Mouse (Mus musculus): ENCODE measurements around the gene Pwp2. TPM values are rescaled to one million over a fixed set of nuclear protein-coding genes. Genes with fewer than 3 reads are reported as not detected.
"Not testable (repeated sequence)": the region's sequence is repeated elsewhere in the genome, so short reads cannot be mapped to it uniquely, and the experiment has no call there.

Pwp2 gene
- total and polyA plus RNA-seq, 2 experiments from 2014 or later: 16.4 to 30.0 TPM

DNA sequence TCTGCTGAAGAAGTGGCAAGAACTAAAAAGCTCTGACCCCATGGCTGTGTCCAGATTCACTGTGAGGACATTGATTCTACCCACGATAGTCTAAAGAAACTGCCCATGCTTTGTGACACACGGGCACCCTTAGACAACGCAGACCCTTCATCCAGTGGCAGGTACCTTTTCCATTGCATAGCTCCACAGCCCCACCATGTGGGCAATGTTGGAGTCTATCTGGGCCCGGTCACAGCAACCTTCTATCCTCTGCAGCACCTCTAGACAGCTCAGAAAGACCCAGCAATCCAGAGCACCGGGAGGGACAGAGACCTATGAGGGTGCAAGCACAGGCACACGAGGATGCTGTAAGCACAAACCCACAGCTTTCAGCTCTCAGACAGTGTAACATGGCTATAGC lies 26.4 kb upstream of the Pwp2 start:
- Histone ChIP-seq H3K27me3 (ENCODE audit: insufficient read depth, low read length) (no peaks in the 10 kb centered on the region), H3K36me3 (ENCODE audit: insufficient read depth) (peaks cover 80% of the 10 kb centered on the region), H3K9ac (no peak overlapping the region), H3K4me1 (ENCODE audit: insufficient read depth) (no peaks in the 10 kb centered on the region), H3K4me2 (ENCODE audit: low read depth) (no peak overlapping the region), H3K4me3 (ENCODE audit: low read depth, low read length) (no peak overlapping the region), H3K27ac (ENCODE audit: low read depth, low read length) (no peak overlapping the region), H3K9me3 (ENCODE audit: low read length) (no peaks in the 10 kb centered on the region)
- TF ChIP-seq CTCF (IDR thresholded peaks at IDR 0.05; ENCODE audit: low read depth): peak; percentile 60
- peak; percentile 3 for DNase-seq
- ATAC-seq: no peak; the same call in 1 of the 2 replicates
- WGBS: 64% methylated on average over 6 of the region's 6 CpGs

DNA sequence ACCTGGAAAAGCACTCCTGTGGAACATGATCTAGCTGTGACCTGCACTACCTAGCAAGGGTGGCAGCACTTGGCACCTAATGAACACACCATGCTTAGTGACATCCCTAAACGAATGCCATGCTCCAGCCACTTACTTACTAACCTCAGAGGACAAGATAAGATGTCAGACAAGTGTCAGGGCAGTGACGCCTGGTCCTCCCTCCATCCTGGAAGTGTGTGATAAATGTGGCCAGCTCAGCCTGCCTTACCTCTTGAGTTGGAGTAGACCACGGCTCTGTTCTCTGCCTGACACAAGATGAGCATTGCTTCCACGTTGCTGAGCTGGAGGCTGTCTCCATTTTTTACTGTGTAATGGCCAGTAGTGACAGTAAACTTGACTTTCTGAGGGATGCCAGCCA lies 16.2 kb upstream of the Pwp2 start:
- no peak overlapping the region for H3K4me2 ChIP-seq (ENCODE audit: low read depth)
- WGBS: 93% methylated on average over 4 of the region's 4 CpGs
- H3K36me3 ChIP-seq (ENCODE audit: insufficient read depth): peaks cover 85% of the 10 kb centered on the region
- H3K27me3 ChIP-seq (ENCODE audit: insufficient read depth, low read length): no peaks in the 10 kb centered on the region
- H3K4me3 ChIP-seq (ENCODE audit: low read depth, low read length): no peak overlapping the region
- DNase-seq: no peak
- no peak overlapping the region for H3K27ac ChIP-seq (ENCODE audit: low read depth, low read length)
- TF ChIP-seq CTCF (IDR thresholded peaks at IDR 0.05; ENCODE audit: low read depth): no peak
- no peak for ATAC-seq
- H3K9me3 ChIP-seq (ENCODE audit: low read length): no peaks in the 10 kb centered on the region
- no peak overlapping the region for H3K9ac ChIP-seq
- no peaks in the 10 kb centered on the region for H3K4me1 ChIP-seq (ENCODE audit: insufficient read depth)

DNA sequence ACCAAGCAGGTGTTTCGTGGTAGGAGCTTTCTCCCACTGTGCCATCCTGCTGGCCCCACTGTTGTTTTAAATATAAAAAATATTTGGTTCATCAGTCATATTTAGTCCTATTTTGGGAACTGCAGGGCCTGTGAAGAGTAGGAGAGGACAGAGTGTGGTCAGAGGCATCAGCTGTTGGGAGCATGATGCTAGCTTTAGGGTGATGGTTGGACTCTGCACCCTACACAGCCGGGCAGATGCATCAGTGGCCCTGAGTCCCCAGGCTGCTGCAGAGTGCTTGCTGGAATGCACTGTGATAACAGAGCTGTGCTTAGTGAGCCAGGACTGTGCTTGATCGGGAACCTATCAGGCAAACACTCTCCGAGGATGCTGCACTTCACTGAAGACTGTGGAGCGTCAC lies 8.0 kb upstream of the Pwp2 start:
- 95% methylated on average over 5 of the region's 5 CpGs for WGBS
- Histone ChIP-seq H3K9ac (no peak overlapping the region), H3K9me3 (ENCODE audit: low read length) (no peaks in the 10 kb centered on the region), H3K4me3 (ENCODE audit: low read depth, low read length) (no peak overlapping the region), H3K36me3 (ENCODE audit: insufficient read depth) (peaks cover 90% of the 10 kb centered on the region), H3K27ac (ENCODE audit: low read depth, low read length) (no peak overlapping the region), H3K27me3 (ENCODE audit: insufficient read depth, low read length) (no peaks in the 10 kb centered on the region), H3K4me2 (ENCODE audit: low read depth) (no peak overlapping the region), H3K4me1 (ENCODE audit: insufficient read depth) (no peaks in the 10 kb centered on the region)
- TF ChIP-seq CTCF (IDR thresholded peaks at IDR 0.05; ENCODE audit: low read depth): no peak
- ATAC-seq (no peak), DNase-seq (no peak)

- not testable (repeated sequence) for H3K27me3 ChIP-seq (ENCODE audit: insufficient read depth, low read length); H3K4me3 ChIP-seq (ENCODE audit: low read depth, low read length); DNase-seq; H3K27ac ChIP-seq (ENCODE audit: low read depth, low read length); H3K4me1 ChIP-seq (ENCODE audit: insufficient read depth); H3K9me3 ChIP-seq (ENCODE audit: low read length); H3K9ac ChIP-seq; ATAC-seq; H3K4me2 ChIP-seq (ENCODE audit: low read depth)
- WGBS: 94% methylated on average over 4 of the region's 4 CpGs
- H3K36me3 ChIP-seq (ENCODE audit: insufficient read depth): peaks cover 47% of the 10 kb centered on the region
Measured at GRCm38 (mm10) chr10:78186076-78186475, 1.1 kb upstream of the Pwp2 start.

- peaks cover 5% of the 10 kb centered on the region for H3K4me1 ChIP-seq (ENCODE audit: insufficient read depth)
- peak overlapping the region; percentile 69 for H3K4me3 ChIP-seq (ENCODE audit: low read depth, low read length)
- H3K27me3 ChIP-seq (ENCODE audit: insufficient read depth, low read length): no peaks in the 10 kb centered on the region
- H3K27ac ChIP-seq (ENCODE audit: low read depth, low read length): peak overlapping the region; percentile 62
- H3K4me2 ChIP-seq (ENCODE audit: low read depth): peak overlapping the region; percentile 95
- no peak for TF ChIP-seq CTCF (IDR thresholded peaks at IDR 0.05; ENCODE audit: low read depth)
- 19% methylated on average over 9 of the region's 9 CpGs for WGBS
- H3K9me3 ChIP-seq (ENCODE audit: low read length): no peaks in the 10 kb centered on the region
- H3K9ac ChIP-seq: peak overlapping the region; percentile 63; the same call in 1 of the 2 replicates
- DNase-seq: no peak
- peaks cover 47% of the 10 kb centered on the region for H3K36me3 ChIP-seq (ENCODE audit: insufficient read depth)
- peak; percentile 19 for ATAC-seq
Measured at GRCm38 (mm10) chr10:78185381-78185725, 404 bp upstream of the Pwp2 start.

DNA sequence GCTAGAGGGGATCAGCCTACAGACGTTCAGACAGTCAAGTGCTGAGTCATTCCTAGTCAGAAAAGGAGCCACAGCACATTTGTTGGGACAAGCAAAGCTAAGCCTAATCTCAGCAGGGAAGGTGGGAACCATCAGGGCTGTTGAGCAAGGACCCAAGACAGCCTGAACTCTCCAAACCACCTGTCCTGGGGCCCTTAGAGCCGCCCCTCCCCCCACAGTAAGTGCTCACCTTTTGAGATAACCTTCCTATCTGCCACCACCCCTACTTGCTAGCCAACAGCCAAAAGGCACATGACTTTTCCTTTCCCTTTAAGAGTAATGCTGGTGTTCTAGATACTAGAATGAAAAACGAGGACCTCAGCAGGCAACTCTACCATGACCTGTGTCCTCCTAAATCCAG lies 1.4 kb downstream of the Pwp2 start:
- H3K4me1 ChIP-seq (ENCODE audit: insufficient read depth): peaks cover 5% of the 10 kb centered on the region
- no peak for DNase-seq
- no peak overlapping the region for H3K27ac ChIP-seq (ENCODE audit: low read depth, low read length)
- no peak for ATAC-seq
- H3K4me2 ChIP-seq (ENCODE audit: low read depth): 0 out of 2 replicates have a peak overlapping the region, but pooled peaks have one; percentile 95
- 88% methylated on average over 3 of the region's 3 CpGs for WGBS
- no peaks in the 10 kb centered on the region for H3K9me3 ChIP-seq (ENCODE audit: low read length)
- no peak overlapping the region for H3K4me3 ChIP-seq (ENCODE audit: low read depth, low read length)
- TF ChIP-seq CTCF (IDR thresholded peaks at IDR 0.05; ENCODE audit: low read depth): no peak
- H3K9ac ChIP-seq: no peak overlapping the region
- no peaks in the 10 kb centered on the region for H3K27me3 ChIP-seq (ENCODE audit: insufficient read depth, low read length)
- H3K36me3 ChIP-seq (ENCODE audit: insufficient read depth): peaks cover 48% of the 10 kb centered on the region

DNA sequence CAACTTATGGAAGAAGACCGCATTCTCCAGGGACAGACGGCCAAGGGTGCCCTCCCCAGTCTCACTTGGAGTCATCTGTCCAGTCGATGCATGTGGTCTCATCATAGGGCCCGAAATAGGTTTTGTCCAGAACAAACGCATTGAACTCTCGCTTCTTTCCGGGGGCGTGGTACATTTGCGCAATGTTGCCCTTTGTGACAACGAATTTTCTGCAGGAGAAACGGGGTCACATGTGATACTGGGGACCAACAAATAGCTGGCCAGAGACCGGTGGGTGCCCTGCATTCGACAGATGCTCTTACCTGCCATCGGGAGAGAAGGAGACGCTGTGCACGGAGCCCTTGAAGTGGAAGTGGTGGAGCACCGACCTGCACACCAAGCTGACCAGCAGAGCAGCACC lies 2.6 kb downstream of the Pwp2 start:
- WGBS: 95% methylated on average over 17 of the region's 17 CpGs
- Histone ChIP-seq H3K36me3 (ENCODE audit: insufficient read depth) (peaks cover 50% of the 10 kb centered on the region), H3K27ac (ENCODE audit: low read depth, low read length) (no peak overlapping the region), H3K4me1 (ENCODE audit: insufficient read depth) (peaks cover 5% of the 10 kb centered on the region), H3K9me3 (ENCODE audit: low read length) (no peaks in the 10 kb centered on the region), H3K27me3 (ENCODE audit: insufficient read depth, low read length) (no peaks in the 10 kb centered on the region), H3K9ac (no peak overlapping the region), H3K4me2 (ENCODE audit: low read depth) (no peak overlapping the region), H3K4me3 (ENCODE audit: low read depth, low read length) (no peak overlapping the region)
- DNase-seq: no peak
- TF ChIP-seq CTCF (IDR thresholded peaks at IDR 0.05; ENCODE audit: low read depth): no peak
- no peak for ATAC-seq

GRCm38 (mm10) chr10:78174474-78174873 lies 10.5 kb downstream of the Pwp2 start:
- Histone ChIP-seq H3K36me3 (ENCODE audit: insufficient read depth) (peaks cover 89% of the 10 kb centered on the region), H3K4me2 (ENCODE audit: low read depth) (no peak overlapping the region), H3K9ac (no peak overlapping the region), H3K9me3 (ENCODE audit: low read length) (no peaks in the 10 kb centered on the region), H3K27me3 (ENCODE audit: insufficient read depth, low read length) (no peaks in the 10 kb centered on the region), H3K4me3 (ENCODE audit: low read depth, low read length) (no peak overlapping the region), H3K27ac (ENCODE audit: low read depth, low read length) (no peak overlapping the region), H3K4me1 (ENCODE audit: insufficient read depth) (0 out of 2 replicates have a peak, but pooled peaks cover 7% of the 10 kb centered on the region)
- ATAC-seq: no peak
- TF ChIP-seq CTCF (IDR thresholded peaks at IDR 0.05; ENCODE audit: low read depth): no peak
- 95% methylated on average over 5 of the region's 5 CpGs for WGBS
- DNase-seq: no peak

Data from forebrain, postnatal 0 days (tissue).